Mouse (Mus musculus) CD4-positive helper T cell, adult 2 months (primary cell): Measurements from ENCODE around the gene Smim5.
"Not testable (repeated sequence)": the region's sequence is repeated elsewhere in the genome, so short reads cannot be mapped to it uniquely, and the experiment has no call there.

Experiments used
- DNase-seq: peaks from one replicate; pipeline ENCODE4 v3.0.0-alpha.2; 2012; ENCODE audit warnings: low read depth, missing footprints, low spot score

Gene Smim5

GRCm38 (mm10) chr11:115899486-115900266 is at the start of gene Smim5:
Gene Smim5, plus strand, starts transcription at chr11:115899966.
- DNase-seq, result no peak

GRCm38 (mm10) chr11:115854674-115855073 is 45.1 kb upstream of the Smim5 start:
- no peak for DNase-seq

- DNase-seq, result not testable (repeated sequence)
These were observed 42.6 kb upstream of the Smim5 start for GRCm38 (mm10) chr11:115857146-115857545.

- no peak for DNase-seq
These were observed 41.8 kb upstream of the Smim5 start for GRCm38 (mm10) chr11:115857936-115858335.

GRCm38 (mm10) chr11:115858354-115858753 is 41.4 kb upstream of the Smim5 start, which contains the start of gene Myo15b:
Gene Myo15b, plus strand, starts transcription at chr11:115858406.
- no peak for DNase-seq

GRCm38 (mm10) chr11:115859143-115859945 is 40.4 kb upstream of the Smim5 start:
- peak; percentile 87 for DNase-seq

GRCm38 (mm10) chr11:115863895-115864294 is 35.9 kb upstream of the Smim5 start:
- no peak for DNase-seq

- DNase-seq, result peak; percentile 47
These were observed 30.4 kb upstream of the Smim5 start for GRCm38 (mm10) chr11:115869393-115869792.

- DNase-seq, result no peak
These were observed 27.3 kb upstream of the Smim5 start for GRCm38 (mm10) chr11:115872437-115872836.

GRCm38 (mm10) chr11:115875935-115876334 is 23.8 kb upstream of the Smim5 start:
- DNase-seq, result no peak

- DNase-seq, result no peak
These were observed 23.3 kb upstream of the Smim5 start for GRCm38 (mm10) chr11:115876438-115876837.

- no peak for DNase-seq
These were observed 22.5 kb upstream of the Smim5 start for GRCm38 (mm10) chr11:115877174-115877755.

GRCm38 (mm10) chr11:115878071-115878470 is 21.7 kb upstream of the Smim5 start:
- DNase-seq, result no peak

GRCm38 (mm10) chr11:115881002-115881401 is 18.8 kb upstream of the Smim5 start:
- DNase-seq, result peak; percentile 46

GRCm38 (mm10) chr11:115883251-115883650 is 16.5 kb upstream of the Smim5 start:
- no peak for DNase-seq

- no peak for DNase-seq
These were observed 15.4 kb upstream of the Smim5 start for GRCm38 (mm10) chr11:115884361-115884760.

- DNase-seq, result no peak
These were observed 14.5 kb upstream of the Smim5 start for GRCm38 (mm10) chr11:115885281-115885680.

- DNase-seq, result no peak
These were observed 13.3 kb upstream of the Smim5 start for GRCm38 (mm10) chr11:115886446-115886845.

- DNase-seq, result no peak
These were observed 11.7 kb upstream of the Smim5 start for GRCm38 (mm10) chr11:115888020-115888419.

GRCm38 (mm10) chr11:115889159-115889558 is 10.6 kb upstream of the Smim5 start:
- no peak for DNase-seq

GRCm38 (mm10) chr11:115892213-115892612 is 7.6 kb upstream of the Smim5 start:
- no peak for DNase-seq

- DNase-seq, result no peak
These were observed 6.7 kb upstream of the Smim5 start for GRCm38 (mm10) chr11:115893071-115893470.
